Mouse (Mus musculus) ES-E14 (cell line): ENCODE measurements at regions not wholly inside any gene's neighbourhood (a gene's known extent, or its start where the extent isn't known, plus 50 kb on each side); places are given as distances from the start of the nearest gene placed in this dataset.

ENCODE experiments used
- HCFC1 ChIP-seq: IDR thresholded peaks from 2 replicates; pipeline ENCODE4 v1.6.1; 2012; ENCODE audit warnings: low read length, inconsistent platforms, borderline replicate concordance; ENCODE audit not compliant: insufficient read depth
- MAFK ChIP-seq: IDR thresholded peaks from 2 replicates; pipeline ENCODE4 v1.6.1; 2014; ENCODE audit warnings: mild to moderate bottlenecking, low read depth, low read length, inconsistent platforms; ENCODE audit not compliant: insufficient read depth

DNA sequence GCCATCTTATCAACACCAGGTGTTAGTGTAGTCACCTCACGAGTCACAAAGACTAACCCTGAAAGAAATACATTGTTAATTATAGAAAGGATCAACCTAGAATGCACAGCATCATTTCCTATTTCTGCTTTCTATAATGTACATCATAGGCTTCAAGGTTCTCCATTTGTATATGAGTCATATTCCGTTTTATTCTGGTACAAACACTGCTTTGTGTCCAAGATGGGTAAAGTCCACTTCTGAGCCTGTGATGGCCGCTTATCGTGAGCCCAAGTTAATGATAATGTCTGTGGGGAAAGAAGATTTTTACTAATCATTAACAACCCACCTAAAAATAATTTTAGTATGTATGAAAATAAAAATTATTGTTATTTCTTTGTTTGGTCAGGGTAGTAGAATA lies 94.6 kb upstream of the Hmgn3 start:
- TF ChIP-seq HCFC1 (no peak), MAFK (no peak)
